Mouse (Mus musculus) midbrain, embryonic 15.5 days (tissue): ENCODE results near the gene Cmklr1. TPM values are rescaled to one million over a fixed set of nuclear protein-coding genes. Genes with fewer than 3 reads are reported as not detected.

ENCODE experiments used
- ATAC-seq: fragments of 200-750 bp; cut with Nextera tagmentation; replicated peaks from 2 replicates; pipeline ENCODE4 v1.8.0; 2017; ENCODE audit warnings: moderate TSS enrichment
- H3K27ac ChIP-seq: fragments of 300-500 bp; sonication (generic); 2 replicates; pipeline ENCODE4 v1.5.1; 2015; ENCODE audit warnings: mild to moderate bottlenecking, inconsistent platforms
- H3K27me3 ChIP-seq: fragments of 300-500 bp; sonication (generic); replicated peaks from 2 replicates; pipeline ENCODE4 v1.6.1; 2015; ENCODE audit warnings: inconsistent platforms
- H3K36me3 ChIP-seq: fragments of 300-500 bp; sonication (generic); replicated peaks from 2 replicates; pipeline ENCODE4 v1.6.1; 2015; ENCODE audit warnings: inconsistent platforms
- H3K4me1 ChIP-seq: fragments of 300-500 bp; sonication (generic); 2 replicates; pipeline ENCODE4 v1.6.1; 2015; ENCODE audit warnings: inconsistent platforms
- H3K4me2 ChIP-seq: fragments of 300-500 bp; sonication (generic); 2 replicates; pipeline ENCODE4 v1.6.1; 2015; ENCODE audit warnings: inconsistent platforms, mild to moderate bottlenecking, moderate library complexity
- H3K4me3 ChIP-seq: fragments of 300-500 bp; sonication (generic); 2 replicates; pipeline ENCODE4 v1.5.1; 2015; ENCODE audit warnings: mild to moderate bottlenecking, inconsistent platforms
- H3K9ac ChIP-seq: fragments of 300-500 bp; sonication (generic); 2 replicates; pipeline ENCODE4 v1.6.1; 2015; ENCODE audit warnings: mild to moderate bottlenecking, inconsistent platforms
- H3K9me3 ChIP-seq: fragments of 300-500 bp; sonication (generic); 2 replicates; pipeline ENCODE4 v1.6.1; 2016; ENCODE audit warnings: inconsistent platforms
- WGBS: fragments of 180-500 bp; shearing (Covaris S2); methylation state at CpG from one replicate; pipeline ENCODE4 v1.1.7; 2015; ENCODE audit warnings: mixed read lengths; 5-methylcytosine and 5-hydroxymethylcytosine counted together
- polyA plus RNA-seq: library from polyadenylated mRNA; unstranded; fragments of >200 nt; fragmentation: Nextera tagmentation; extraction: Ambion mirVana; gene quantifications from 2 replicates; pipeline ENCODE4 v1.2.1, GENCODE M21; 2015

Cmklr1 gene
- 2.0 and 2.8 TPM in 2 replicates for polyA plus RNA-seq

DNA sequence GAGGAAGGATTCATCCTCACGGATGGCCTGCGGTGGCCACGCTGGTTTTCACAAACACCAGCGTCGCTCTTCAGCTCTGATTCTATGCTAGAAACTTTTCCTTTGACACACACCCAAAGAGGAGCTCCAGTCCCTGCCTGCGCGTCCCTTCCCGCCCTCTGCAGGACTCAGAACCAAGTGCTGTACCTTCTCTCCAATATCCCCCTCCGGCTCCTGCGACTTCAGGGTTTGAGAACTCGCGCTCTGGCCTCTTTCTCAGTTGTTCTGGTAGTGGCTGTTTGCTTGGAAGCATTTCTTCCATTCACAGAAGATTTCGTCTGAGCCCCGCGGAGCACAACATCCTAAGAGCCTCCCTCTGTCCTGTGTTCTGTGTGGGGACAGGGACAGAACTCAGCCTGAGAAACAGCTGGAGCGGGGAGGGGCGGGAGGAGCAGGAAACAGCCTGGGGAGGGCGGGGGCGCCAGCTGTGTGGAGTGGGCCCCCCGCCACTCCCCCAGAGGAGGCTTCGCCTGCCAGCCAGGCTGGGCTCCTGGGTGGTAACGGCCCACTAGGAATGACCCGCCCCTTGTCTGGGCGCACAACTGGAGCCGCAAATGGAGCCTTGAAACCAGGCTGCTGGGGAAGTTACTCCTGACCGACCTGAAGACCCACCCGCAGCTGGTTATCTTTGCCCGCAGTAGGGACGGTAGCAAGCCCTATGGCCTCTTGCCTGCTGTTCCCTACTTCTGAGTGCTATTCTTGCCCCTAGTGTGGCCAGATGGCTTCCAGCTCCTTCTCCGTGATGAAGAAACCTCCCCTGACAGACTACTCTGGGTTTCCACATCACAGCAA, at the start of gene Cmklr1:
TSS of gene Cmklr1 (minus strand) at position 392 of the 831 bp plus-strand sequence.
- Histone ChIP-seq H3K27ac (no peak within 1 kb of the TSS), H3K4me3 (no peak within 1 kb of the TSS; the same call in 1 of the 2 replicates), H3K4me1 (peaks cover 11% of the 10 kb centered on the region), H3K36me3 (no peaks in the 10 kb centered on the region), H3K4me2 (peak within 1 kb of the TSS; percentile 20; the same call in 1 of the 2 replicates), H3K27me3 (peaks cover 3% of the 10 kb centered on the region; the same call in 1 of the 2 replicates), H3K9ac (no peak within 1 kb of the TSS), H3K9me3 (no peaks in the 10 kb centered on the region)
- ATAC-seq, result no peak
- WGBS, result 11% methylated on average over 30 of the region's 30 CpGs

DNA sequence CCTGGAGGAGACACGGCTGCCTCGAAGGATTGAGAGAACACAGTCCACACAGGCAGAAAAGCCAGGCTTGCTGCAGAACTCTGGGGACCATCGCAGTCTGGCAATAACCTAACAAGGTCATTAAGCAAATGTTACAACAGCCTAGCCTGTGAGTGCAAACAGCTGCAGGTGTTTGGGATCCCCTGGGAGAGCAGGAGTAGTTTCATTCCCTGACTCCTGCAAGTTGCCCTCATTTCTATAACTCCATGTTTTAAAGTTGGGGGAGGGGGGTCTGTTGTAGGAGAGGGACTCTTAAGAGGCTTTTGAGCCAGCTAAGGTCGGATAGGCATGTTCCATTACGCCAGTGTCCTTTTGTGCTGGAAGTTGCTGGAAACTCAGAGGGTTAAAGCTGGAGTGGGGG, 44.2 kb upstream of the Cmklr1 start:
- no peak overlapping the region for H3K9ac ChIP-seq
- H3K4me2 ChIP-seq, result no peak overlapping the region
- 47% methylated on average over 5 of the region's 5 CpGs for WGBS
- peaks cover 17% of the 10 kb centered on the region for H3K4me1 ChIP-seq
- no peaks in the 10 kb centered on the region for H3K9me3 ChIP-seq
- H3K27ac ChIP-seq, result peak overlapping the region; percentile 49; the same call in 1 of the 2 replicates
- no peak for ATAC-seq
- H3K4me3 ChIP-seq, result no peak overlapping the region
- H3K27me3 ChIP-seq, result no peaks in the 10 kb centered on the region
- no peaks in the 10 kb centered on the region for H3K36me3 ChIP-seq

DNA sequence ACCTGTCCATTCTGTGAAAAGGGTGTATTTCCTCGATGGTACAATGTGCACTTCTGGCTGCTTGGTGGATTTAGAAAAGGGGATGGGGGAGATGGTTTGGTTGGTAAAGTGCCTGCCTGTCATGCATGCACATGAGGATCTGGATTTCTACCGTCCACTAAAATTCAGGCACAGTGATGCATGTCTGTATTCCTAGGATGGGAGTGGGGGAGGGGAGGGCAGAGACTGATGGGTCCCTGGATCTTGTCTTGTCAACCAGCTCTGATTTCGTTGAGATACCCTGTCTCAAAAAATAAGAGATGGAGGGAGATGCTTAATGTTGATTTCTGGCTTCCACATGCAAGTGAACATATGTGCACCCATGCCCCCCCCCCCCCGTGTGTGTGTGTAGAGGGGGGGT, 43.8 kb upstream of the Cmklr1 start:
- WGBS, result 54% methylated on average over 4 of the region's 4 CpGs
- H3K36me3 ChIP-seq, result no peaks in the 10 kb centered on the region
- no peak overlapping the region for H3K27ac ChIP-seq

DNA sequence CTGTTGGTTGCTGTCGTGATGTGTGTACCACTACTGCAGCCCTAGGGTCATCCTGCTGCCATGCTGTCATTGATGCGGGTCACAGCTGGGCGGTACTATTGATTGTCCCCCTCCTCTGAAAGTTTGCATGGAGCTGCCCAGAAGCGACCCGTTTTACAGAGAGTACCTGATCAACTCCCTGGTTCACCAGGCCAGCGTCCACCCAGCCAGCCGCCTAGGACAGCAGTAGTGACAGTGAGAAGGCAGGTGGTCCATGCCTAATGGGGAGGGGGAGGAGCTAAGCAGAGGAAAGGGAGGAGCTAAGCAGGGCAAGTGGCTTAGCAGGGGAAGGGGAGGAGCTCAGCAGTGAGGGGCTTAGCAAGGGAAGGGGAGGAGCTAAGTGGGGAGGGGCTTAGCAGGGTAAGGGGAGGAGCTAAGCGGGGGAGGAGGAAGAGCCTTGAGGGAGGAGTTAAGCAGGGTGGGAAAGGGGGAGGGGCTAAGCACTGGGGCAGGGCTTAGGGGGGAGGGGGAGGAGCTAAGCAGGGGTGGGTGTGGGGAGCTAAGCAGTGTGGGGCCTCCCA, 43.0 kb upstream of the Cmklr1 start:
- H3K4me2 ChIP-seq, result no peak overlapping the region
- H3K27me3 ChIP-seq, result no peaks in the 10 kb centered on the region
- no peak overlapping the region for H3K27ac ChIP-seq
- WGBS, result 95% methylated on average over 8 of the region's 8 CpGs
- H3K9me3 ChIP-seq, result no peaks in the 10 kb centered on the region
- H3K4me1 ChIP-seq, result peaks cover 20% of the 10 kb centered on the region
- no peak overlapping the region for H3K9ac ChIP-seq
- no peak overlapping the region for H3K4me3 ChIP-seq
- no peak for ATAC-seq
- no peaks in the 10 kb centered on the region for H3K36me3 ChIP-seq

More for the DNA sequence above, 43.8 kb upstream of the Cmklr1 start:
- H3K9ac ChIP-seq, result no peak overlapping the region
- no peaks in the 10 kb centered on the region for H3K9me3 ChIP-seq
- H3K4me1 ChIP-seq, result peaks cover 17% of the 10 kb centered on the region
- H3K27me3 ChIP-seq, result no peaks in the 10 kb centered on the region
- no peak overlapping the region for H3K4me3 ChIP-seq
- no peak overlapping the region for H3K4me2 ChIP-seq
- ATAC-seq, result no peak

DNA sequence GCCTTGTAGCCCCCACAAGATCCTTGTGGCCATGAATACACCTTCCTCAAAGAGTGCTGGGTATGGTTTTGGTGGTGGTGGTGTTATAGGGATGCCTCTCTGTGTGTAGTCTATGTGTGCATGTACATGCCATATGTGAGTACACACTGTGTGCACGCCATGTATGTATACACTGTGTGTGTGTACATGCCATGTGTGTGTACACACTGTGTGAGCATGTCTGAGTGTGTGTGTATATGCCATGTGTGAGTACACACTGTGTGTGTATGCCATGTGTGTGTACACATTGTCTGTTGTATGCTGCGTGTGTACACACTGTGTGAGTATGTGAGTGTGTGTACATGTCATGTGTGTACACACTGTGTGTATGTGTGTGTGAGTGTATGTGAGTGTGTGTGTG, 40.6 kb upstream of the Cmklr1 start:
- Histone ChIP-seq H3K27ac (peak overlapping the region; percentile 71; the same call in 1 of the 2 replicates), H3K4me2 (no peak overlapping the region), H3K27me3 (no peaks in the 10 kb centered on the region), H3K9me3 (no peaks in the 10 kb centered on the region), H3K9ac (no peak overlapping the region), H3K36me3 (no peaks in the 10 kb centered on the region), H3K4me1 (peaks cover 20% of the 10 kb centered on the region), H3K4me3 (no peak overlapping the region)
- WGBS, result 94% methylated on average over 2 of the region's 2 CpGs
- ATAC-seq, result peak; percentile 40; the same call in 1 of the 2 replicates

DNA sequence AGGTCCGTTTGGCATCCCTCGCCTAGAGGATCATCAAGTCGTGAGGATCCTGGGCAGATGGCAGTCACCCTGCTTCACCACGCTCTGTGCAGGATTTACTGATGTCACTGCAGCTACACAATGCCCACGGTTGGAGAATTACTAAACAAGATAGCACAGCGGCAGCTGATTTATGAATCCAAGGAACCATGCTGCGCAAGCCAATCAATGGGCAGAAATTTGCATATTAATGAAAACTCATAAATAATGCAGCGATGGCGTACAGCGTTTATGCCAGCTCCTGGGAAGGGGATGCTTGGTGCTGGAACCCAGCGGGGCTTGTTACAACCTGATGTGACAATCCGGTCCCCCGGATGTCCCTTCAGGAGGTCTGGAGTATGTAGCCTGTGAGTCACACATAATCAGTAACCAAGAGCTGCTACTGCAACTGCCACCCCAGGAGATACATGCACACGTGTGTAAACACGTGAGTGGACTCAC, 39.9 kb upstream of the Cmklr1 start:
- 0 out of 2 replicates have a peak, but pooled peaks have one; percentile 59 for ATAC-seq
- Histone ChIP-seq H3K4me2 (peak overlapping the region; percentile 28), H3K27me3 (no peaks in the 10 kb centered on the region), H3K36me3 (no peaks in the 10 kb centered on the region), H3K27ac (peak overlapping the region; percentile 71), H3K4me3 (no peak overlapping the region), H3K4me1 (peaks cover 20% of the 10 kb centered on the region), H3K9ac (no peak overlapping the region), H3K9me3 (no peaks in the 10 kb centered on the region)
- WGBS, result 37% methylated on average over 15 of the region's 15 CpGs

DNA sequence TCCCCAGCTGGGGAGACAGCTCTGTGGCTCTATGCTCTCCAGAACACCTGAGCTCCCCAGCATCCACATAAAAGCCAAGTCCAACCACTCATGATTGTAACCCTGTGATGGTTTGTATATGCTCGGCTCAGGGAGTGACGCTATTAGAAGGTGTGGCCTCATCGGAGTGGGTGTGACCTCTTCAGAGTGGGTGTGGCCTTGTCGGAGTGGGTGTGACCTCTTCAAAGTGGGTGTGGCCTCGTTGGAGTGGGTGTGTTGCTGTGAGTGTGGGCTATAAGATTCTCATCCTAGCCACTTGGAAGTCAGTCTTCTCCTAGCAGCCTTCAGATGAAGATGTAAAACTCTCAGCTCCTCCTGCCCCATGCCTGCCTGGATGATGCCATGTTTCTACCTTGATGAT, 37.3 kb upstream of the Cmklr1 start:
- no peak overlapping the region for H3K4me2 ChIP-seq
- H3K36me3 ChIP-seq, result no peaks in the 10 kb centered on the region
- WGBS, result 80% methylated on average over 5 of the region's 5 CpGs
- no peak overlapping the region for H3K27ac ChIP-seq
- H3K4me1 ChIP-seq, result peaks cover 11% of the 10 kb centered on the region
- no peak overlapping the region for H3K4me3 ChIP-seq
- no peaks in the 10 kb centered on the region for H3K27me3 ChIP-seq
- no peak for ATAC-seq
- no peak overlapping the region for H3K9ac ChIP-seq
- H3K9me3 ChIP-seq, result no peaks in the 10 kb centered on the region

DNA sequence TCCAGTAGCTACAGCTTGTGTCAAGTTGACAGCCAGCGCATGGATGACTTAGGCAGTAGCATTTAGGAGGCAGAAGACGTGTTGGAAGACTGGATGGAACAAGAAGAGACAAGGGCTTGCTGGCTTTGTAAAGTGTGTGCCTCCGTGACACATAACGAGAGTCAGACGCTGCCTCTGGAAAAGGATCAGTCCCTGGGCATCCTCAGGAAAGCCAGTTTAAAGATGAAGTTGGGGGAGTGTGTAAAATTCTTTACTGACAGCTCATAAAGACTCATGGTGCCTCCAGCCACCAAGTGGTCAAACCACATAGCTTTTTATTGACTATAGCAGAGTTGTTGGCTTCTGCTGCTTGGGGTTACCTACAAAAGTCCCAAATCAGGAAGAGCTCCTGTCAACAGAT, 35.2 kb upstream of the Cmklr1 start:
- H3K9me3 ChIP-seq, result no peaks in the 10 kb centered on the region
- no peak for ATAC-seq
- H3K27ac ChIP-seq, result no peak overlapping the region
- no peak overlapping the region for H3K4me2 ChIP-seq
- H3K4me1 ChIP-seq, result peaks cover 8% of the 10 kb centered on the region
- H3K4me3 ChIP-seq, result no peak overlapping the region
- 77% methylated on average over 5 of the region's 5 CpGs for WGBS
- H3K9ac ChIP-seq, result no peak overlapping the region
- no peaks in the 10 kb centered on the region for H3K27me3 ChIP-seq
- H3K36me3 ChIP-seq, result no peaks in the 10 kb centered on the region

DNA sequence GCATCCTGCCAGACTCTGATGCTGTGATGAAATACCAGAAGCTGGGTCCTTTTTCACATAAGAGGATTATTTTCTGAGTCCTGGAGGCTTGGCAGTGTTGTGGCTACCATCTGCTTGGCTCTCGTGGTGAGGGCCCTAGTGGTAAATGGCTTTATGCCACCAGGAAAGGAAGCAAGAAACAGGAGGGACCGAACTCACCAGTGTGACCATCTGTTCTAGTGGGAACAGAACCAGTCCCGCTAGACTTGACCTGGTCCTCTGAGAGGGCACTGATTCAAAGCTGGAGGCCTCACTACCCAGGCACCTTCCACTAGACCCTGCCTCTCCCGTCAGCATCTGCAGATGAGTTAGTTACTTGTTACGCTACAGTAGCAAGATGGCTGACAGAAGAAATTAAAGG, 33.0 kb upstream of the Cmklr1 start:
- 68% methylated on average over 5 of the region's 5 CpGs for WGBS
- H3K36me3 ChIP-seq, result no peaks in the 10 kb centered on the region
- no peak for ATAC-seq

DNA sequence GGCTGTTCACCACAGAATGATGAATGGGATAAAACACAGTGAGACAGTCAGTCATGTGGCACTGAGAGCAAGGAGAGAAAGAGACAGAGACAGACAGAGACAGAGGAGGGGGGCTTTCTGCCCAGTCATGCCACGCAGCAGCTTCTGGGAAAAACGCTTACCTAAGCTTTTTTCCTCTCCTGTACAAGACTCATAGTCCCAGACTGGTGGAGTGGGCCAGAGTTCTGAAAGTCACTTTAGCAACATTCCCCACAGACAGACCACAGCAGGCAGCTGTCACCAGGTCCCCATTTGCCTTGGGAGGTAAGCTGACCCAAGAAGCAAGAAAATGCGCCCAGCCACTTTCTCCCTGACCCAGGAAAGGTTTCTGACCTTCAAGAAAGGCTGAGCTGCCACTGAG, 32.2 kb upstream of the Cmklr1 start:
- Histone ChIP-seq H3K27ac (no peak overlapping the region), H3K9me3 (no peaks in the 10 kb centered on the region), H3K4me1 (no peaks in the 10 kb centered on the region), H3K27me3 (no peaks in the 10 kb centered on the region), H3K4me3 (no peak overlapping the region), H3K9ac (no peak overlapping the region), H3K36me3 (no peaks in the 10 kb centered on the region), H3K4me2 (no peak overlapping the region)
- 79% methylated on average over 3 of the region's 3 CpGs for WGBS
- ATAC-seq, result no peak

More for the DNA sequence above, 33.0 kb upstream of the Cmklr1 start:
- Histone ChIP-seq H3K27ac (no peak overlapping the region), H3K4me1 (no peaks in the 10 kb centered on the region), H3K27me3 (no peaks in the 10 kb centered on the region), H3K4me3 (no peak overlapping the region), H3K4me2 (no peak overlapping the region), H3K9me3 (no peaks in the 10 kb centered on the region), H3K9ac (no peak overlapping the region)

DNA sequence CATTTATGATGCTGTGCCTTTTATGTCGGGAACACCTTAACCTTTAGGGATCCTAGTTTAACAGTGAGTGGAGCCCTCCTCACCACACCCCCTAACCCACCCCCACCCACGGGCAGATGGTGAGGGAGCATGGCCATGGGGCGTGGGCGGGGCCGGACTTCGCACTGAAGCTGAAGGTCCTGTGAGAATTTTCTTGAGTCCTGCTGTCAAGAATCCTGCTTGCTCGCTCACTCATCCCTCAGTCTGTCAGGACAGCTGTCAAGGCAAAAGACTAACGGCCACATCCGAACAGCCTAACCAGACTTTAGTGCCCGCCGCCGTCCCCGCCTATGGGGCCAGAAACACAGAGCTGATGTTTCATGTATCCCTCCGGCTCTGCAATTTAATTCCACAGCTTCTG, 31.0 kb upstream of the Cmklr1 start:
- ATAC-seq, result no peak
- no peaks in the 10 kb centered on the region for H3K27me3 ChIP-seq
- H3K27ac ChIP-seq, result no peak overlapping the region
- WGBS, result 73% methylated on average over 14 of the region's 14 CpGs
- H3K9ac ChIP-seq, result no peak overlapping the region
- H3K4me2 ChIP-seq, result no peak overlapping the region
- no peaks in the 10 kb centered on the region for H3K9me3 ChIP-seq
- H3K4me1 ChIP-seq, result no peaks in the 10 kb centered on the region
- H3K36me3 ChIP-seq, result no peaks in the 10 kb centered on the region
- no peak overlapping the region for H3K4me3 ChIP-seq

DNA sequence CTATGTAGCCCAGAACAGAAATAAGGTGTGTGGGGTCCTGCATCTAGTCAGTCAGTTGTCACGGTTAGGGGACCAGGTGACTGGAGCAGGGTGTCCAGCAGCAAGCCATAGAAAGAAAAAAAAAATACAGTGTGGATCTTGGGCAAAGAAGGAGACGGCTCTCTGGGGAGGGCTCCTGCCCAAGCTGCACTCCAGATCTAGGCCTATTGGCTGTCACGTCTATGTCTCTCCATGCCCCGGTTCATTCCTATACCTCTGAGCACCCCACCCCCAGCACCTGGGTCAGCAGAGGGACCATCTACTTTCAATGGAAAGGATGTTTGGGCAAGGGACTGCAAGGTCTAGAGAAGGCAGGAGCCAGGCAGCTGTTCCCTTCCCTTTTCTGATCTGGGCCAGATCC, 29.3 kb upstream of the Cmklr1 start:
- no peak overlapping the region for H3K4me3 ChIP-seq
- no peaks in the 10 kb centered on the region for H3K36me3 ChIP-seq
- H3K4me2 ChIP-seq, result no peak overlapping the region
- no peak overlapping the region for H3K27ac ChIP-seq
- no peaks in the 10 kb centered on the region for H3K9me3 ChIP-seq
- no peaks in the 10 kb centered on the region for H3K27me3 ChIP-seq
- 95% methylated on average over 4 of the region's 4 CpGs for WGBS
- no peak overlapping the region for H3K9ac ChIP-seq
- H3K4me1 ChIP-seq, result no peaks in the 10 kb centered on the region
- ATAC-seq, result no peak
